Mouse (Mus musculus) large intestine, adult 2 months (tissue): ENCODE results near the gene Pla2g12a. TPM values are rescaled to one million over a fixed set of nuclear protein-coding genes. Genes with fewer than 3 reads are reported as not detected.

Experiments
- polyA plus RNA-seq: library from polyadenylated mRNA; depleted of rRNA; stranded (reverse); fragments of >200 nt; gene quantifications from 2 replicates; pipeline ENCODE4 v1.2.3, GENCODE M21; 2012; rRNA removed

Gene Pla2g12a
- polyA plus RNA-seq, 1 experiment: 20.1 TPM

Other genes with a start within 250 kb of the Pla2g12a start
- gene Egf, start 123.3 kb upstream of the Pla2g12a start, polyA plus RNA-seq: 1.2 and 1.6 TPM in 2 replicates
- 0.02 TPM in 1 of 2 replicates, not detected in the other for gene Lrit3, start 74.6 kb upstream of the Pla2g12a start, polyA plus RNA-seq
- not detected in 2 replicates for gene Rrh, start 56.0 kb upstream of the Pla2g12a start, polyA plus RNA-seq
- 25.7 and 26.0 TPM in 2 replicates for gene Gar1, start 47.2 kb upstream of the Pla2g12a start, polyA plus RNA-seq
- gene Cfi, start 42.7 kb upstream of the Pla2g12a start, polyA plus RNA-seq: 3.4 and 3.9 TPM in 2 replicates
- gene Casp6, start 22.8 kb downstream of the Pla2g12a start, polyA plus RNA-seq: 34.1 and 99.1 TPM in 2 replicates
- gene Mcub, start 91.6 kb downstream of the Pla2g12a start, polyA plus RNA-seq: 2.2 and 2.9 TPM in 2 replicates
- 27.0 and 41.3 TPM in 2 replicates for gene Sec24b, start 182.9 kb downstream of the Pla2g12a start, polyA plus RNA-seq